ENCODE assay signal across 11 mouse cellular contexts in genomic region chr13:110563967-110564366, GRCm38 (mm10).
DNase-seq lines count a peak whose midpoint lies in the region; ATAC-seq and TF ChIP-seq lines count a peak whose summit lies in the region.
"Had no signal": no experiment of that assay in that cellular context is flagged by ENCODE, and none has a peak within 500 bp of the region (broad histone marks: within the 10 kb centered on the region; RNA-seq: fewer than 3 reads in every experiment).

No protein-coding gene starts in this region.

- TF ChIP-seq CTCF in liver, embryonic 14.5 days (IDR thresholded peaks at IDR 0.05; ENCODE audit: low read depth) = no peak

- H3K4me3 ChIP-seq in embryonic facial prominence, embryonic 14.5 days (ENCODE audit: low read depth, low read length) = no peak overlapping the region
- H3K4me3 ChIP-seq in embryonic facial prominence, embryonic 10.5 days = no peak overlapping the region
- no peak overlapping the region for H3K4me3 ChIP-seq in liver, embryonic 14.5 days (ENCODE audit: insufficient read depth in 1 of 2, low read depth in 2 of 2, low read length in 2 of 2)
- no peak overlapping the region for H3K4me3 ChIP-seq in forebrain, embryonic 11.5 days (ENCODE audit: low read depth, low read length)
- H3K4me3 ChIP-seq: neural tube, embryonic 15.5 days had no signal

- no peak overlapping the region for H3K27ac ChIP-seq in embryonic facial prominence, embryonic 14.5 days (replicated peaks; ENCODE audit: low read depth, low read length)
- no peak overlapping the region for H3K27ac ChIP-seq in embryonic facial prominence, embryonic 10.5 days (replicated peaks)
- H3K27ac ChIP-seq in liver, embryonic 14.5 days = no peak overlapping the region
- H3K27ac ChIP-seq in forebrain, embryonic 11.5 days (ENCODE audit: low read depth, low read length) = no peak overlapping the region
- H3K27ac ChIP-seq: neural tube, embryonic 15.5 days had no signal

- no peaks in the 10 kb centered on the region for H3K9me3 ChIP-seq in embryonic facial prominence, embryonic 14.5 days (ENCODE audit: control insufficient read depth, low read length)
- H3K9me3 ChIP-seq in embryonic facial prominence, embryonic 10.5 days = no peaks in the 10 kb centered on the region
- no peaks in the 10 kb centered on the region for H3K9me3 ChIP-seq in liver, embryonic 14.5 days (ENCODE audit: control insufficient read depth, low read length)
- H3K9me3 ChIP-seq in forebrain, embryonic 11.5 days (ENCODE audit: control insufficient read depth, low read length) = no peaks in the 10 kb centered on the region
- H3K9me3 ChIP-seq: neural tube, embryonic 15.5 days had no signal

- DNase-seq in embryonic facial prominence, embryonic 14.5 days (ENCODE audit: low spot score) = peak; percentile 7
- no peak for DNase-seq in embryonic facial prominence, embryonic 10.5 days (ENCODE audit: low spot score)
- peak; percentile 25 for DNase-seq in embryo, embryonic 9.5 days (ENCODE audit: extremely low spot score)
- no peak for DNase-seq in liver, embryonic 14.5 days (ENCODE audit: low read depth in 3 of 3, low spot score in 3 of 3)
- DNase-seq in spleen, adult 18-20 months = peak; percentile 33 to 35
- no peak for DNase-seq in forebrain, embryonic 11.5 days (ENCODE audit: low spot score)
- no peak for DNase-seq in testis, postnatal 14 days (ENCODE audit: low spot score)
- DNase-seq: cerebellum, adult 8-10 months had no signal

- no peaks in the 10 kb centered on the region for H3K27me3 ChIP-seq in embryonic facial prominence, embryonic 14.5 days (replicated peaks; ENCODE audit: control insufficient read depth, insufficient read depth, low read length)
- H3K27me3 ChIP-seq in embryonic facial prominence, embryonic 10.5 days (replicated peaks; ENCODE audit: low read depth, poor library complexity, severe bottlenecking) = no peaks in the 10 kb centered on the region
- no peaks in the 10 kb centered on the region for H3K27me3 ChIP-seq in liver, embryonic 14.5 days (ENCODE audit: control insufficient read depth, insufficient read depth, low read length)
- H3K27me3 ChIP-seq in forebrain, embryonic 11.5 days (ENCODE audit: control insufficient read depth, insufficient read depth, low read length) = no peaks in the 10 kb centered on the region
- H3K27me3 ChIP-seq: CH12.LX; neural tube, embryonic 15.5 days had no signal

- H3K4me2 ChIP-seq in embryonic facial prominence, embryonic 14.5 days (ENCODE audit: low read depth, low read length) = no peak overlapping the region
- H3K4me2 ChIP-seq in liver, embryonic 14.5 days (ENCODE audit: low read depth) = no peak overlapping the region
- no peak overlapping the region for H3K4me2 ChIP-seq in forebrain, embryonic 11.5 days (ENCODE audit: low read depth, low read length, severe bottlenecking)
- H3K4me2 ChIP-seq: neural tube, embryonic 15.5 days had no signal

- no peak for TF ChIP-seq EP300 in liver, embryonic 14.5 days (IDR thresholded peaks at IDR 0.05; ENCODE audit: low read depth)

- no peaks in the 10 kb centered on the region for H3K4me1 ChIP-seq in embryonic facial prominence, embryonic 14.5 days (ENCODE audit: control insufficient read depth, insufficient read depth, low read length)
- H3K4me1 ChIP-seq in embryonic facial prominence, embryonic 10.5 days = peaks cover 4% of the 10 kb centered on the region
- H3K4me1 ChIP-seq in liver, embryonic 14.5 days (replicated peaks; ENCODE audit: control insufficient read depth in 2 of 2, insufficient read depth in 2 of 2, low read length in 1 of 2) = peaks cover 0 to 12% of the 10 kb centered on the region in 2 experiments; a peak in 2 of 4 replicates
- no peaks in the 10 kb centered on the region for H3K4me1 ChIP-seq in forebrain, embryonic 11.5 days (replicated peaks; ENCODE audit: control insufficient read depth, insufficient read depth, low read length)
- H3K4me1 ChIP-seq: neural tube, embryonic 15.5 days had no signal

- WGBS in embryonic facial prominence, embryonic 14.5 days = 46% methylated on average over 9 of the region's 9 CpGs
- WGBS in embryonic facial prominence, embryonic 10.5 days = 56% methylated on average over 9 of the region's 9 CpGs
- 6% methylated on average over 9 of the region's 9 CpGs for WGBS in liver, embryonic 14.5 days (ENCODE audit: insufficient replicate concordance)
- 78% methylated on average over 9 of the region's 9 CpGs for WGBS in forebrain, embryonic 11.5 days

- no peaks in the 10 kb centered on the region for H3K36me3 ChIP-seq in embryonic facial prominence, embryonic 14.5 days (ENCODE audit: control insufficient read depth, insufficient read depth, low read length)
- no peaks in the 10 kb centered on the region for H3K36me3 ChIP-seq in embryonic facial prominence, embryonic 10.5 days (replicated peaks)
- no peaks in the 10 kb centered on the region for H3K36me3 ChIP-seq in liver, embryonic 14.5 days (replicated peaks; ENCODE audit: control insufficient read depth, insufficient read depth, low read depth)
- no peaks in the 10 kb centered on the region for H3K36me3 ChIP-seq in forebrain, embryonic 11.5 days (ENCODE audit: control insufficient read depth, insufficient read depth, low read length)
- H3K36me3 ChIP-seq: neural tube, embryonic 15.5 days had no signal

- no peak for ATAC-seq in embryonic facial prominence, embryonic 14.5 days (ENCODE audit: low read depth)
- ATAC-seq in liver, embryonic 14.5 days (ENCODE audit: insufficient read depth) = peak; percentile 60; the same call in 1 of the 2 replicates
- ATAC-seq in forebrain, embryonic 11.5 days (replicated peaks; ENCODE audit: low FRiP score) = no peak
- no peak for ATAC-seq in cerebellum, adult (ENCODE audit: insufficient number of reproducible peaks, low FRiP score, low TSS enrichment)

- H3K9ac ChIP-seq in embryonic facial prominence, embryonic 14.5 days (ENCODE audit: low read depth, low read length) = no peak overlapping the region
- H3K9ac ChIP-seq in liver, embryonic 14.5 days (replicated peaks) = no peak overlapping the region
- H3K9ac ChIP-seq in forebrain, embryonic 11.5 days (ENCODE audit: low read length) = no peak overlapping the region
- H3K9ac ChIP-seq: neural tube, embryonic 15.5 days had no signal

Comparison
In these comparisons a context has a peak if more than half of its experiments do, and no peak if none do; other contexts are left out.
1. DNase-seq: peak in embryonic facial prominence, embryonic 14.5 days (single experiment), embryo, embryonic 9.5 days (single experiment) and spleen, adult 18-20 months (2 of 2); none in embryonic facial prominence, embryonic 10.5 days (single experiment), liver, embryonic 14.5 days (0 of 3), forebrain, embryonic 11.5 days (single experiment) and testis, postnatal 14 days (single experiment).